Mouse (Mus musculus): ENCODE results near the gene Prrg2.
A peak's percentile ranks its signal among the peaks of the same experiment; 100 is the strongest.
"Not testable (repeated sequence)": the region's sequence is repeated elsewhere in the genome, so short reads cannot be mapped to it uniquely, and the experiment has no call there.

Prrg2 gene

DNA sequence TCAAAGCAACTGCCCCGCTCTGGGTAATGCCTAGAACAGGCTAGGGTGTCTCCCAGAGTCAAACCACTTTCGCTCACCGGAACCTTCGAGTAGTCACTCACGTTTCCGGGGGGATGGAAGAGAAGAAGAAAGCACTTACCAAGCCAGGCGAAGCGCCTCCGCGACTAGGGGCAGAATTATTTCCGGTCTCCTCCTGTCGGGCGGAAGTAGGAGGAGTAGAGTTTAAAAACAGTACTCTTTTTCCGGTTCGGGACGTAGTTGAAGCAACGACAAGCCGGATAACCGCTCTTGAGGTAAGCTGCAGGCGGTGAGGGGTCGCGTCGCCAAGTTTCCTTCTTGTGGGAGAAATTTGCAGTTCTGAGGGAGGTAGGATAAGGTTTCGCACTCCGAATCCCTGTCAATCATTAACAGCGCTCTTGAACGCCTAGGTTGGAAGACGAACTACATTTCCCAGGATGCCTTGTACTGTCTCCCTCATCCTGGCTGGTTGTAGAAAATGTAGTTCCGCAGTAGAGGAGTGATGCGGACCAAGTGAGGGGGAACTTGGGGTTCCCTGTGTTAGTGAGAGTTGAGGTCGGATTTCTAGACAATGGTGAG is at the start of gene Prrg2, which contains the start of gene Nosip:
Gene Prrg2, minus strand, starts transcription at position 439 of the 597 bp plus-strand sequence.
Gene Nosip, plus strand, starts transcription at position 191 of the 597 bp plus-strand sequence.
- peak; percentile 96 to 97 for DNase-seq

- DNase-seq: no peak
These were observed 49.5 kb upstream of the Prrg2 start for GRCm38 (mm10) chr7:45111940-45112339.

GRCm38 (mm10) chr7:45110089-45110488 is 47.6 kb upstream of the Prrg2 start:
- DNase-seq: not testable (repeated sequence)

DNA sequence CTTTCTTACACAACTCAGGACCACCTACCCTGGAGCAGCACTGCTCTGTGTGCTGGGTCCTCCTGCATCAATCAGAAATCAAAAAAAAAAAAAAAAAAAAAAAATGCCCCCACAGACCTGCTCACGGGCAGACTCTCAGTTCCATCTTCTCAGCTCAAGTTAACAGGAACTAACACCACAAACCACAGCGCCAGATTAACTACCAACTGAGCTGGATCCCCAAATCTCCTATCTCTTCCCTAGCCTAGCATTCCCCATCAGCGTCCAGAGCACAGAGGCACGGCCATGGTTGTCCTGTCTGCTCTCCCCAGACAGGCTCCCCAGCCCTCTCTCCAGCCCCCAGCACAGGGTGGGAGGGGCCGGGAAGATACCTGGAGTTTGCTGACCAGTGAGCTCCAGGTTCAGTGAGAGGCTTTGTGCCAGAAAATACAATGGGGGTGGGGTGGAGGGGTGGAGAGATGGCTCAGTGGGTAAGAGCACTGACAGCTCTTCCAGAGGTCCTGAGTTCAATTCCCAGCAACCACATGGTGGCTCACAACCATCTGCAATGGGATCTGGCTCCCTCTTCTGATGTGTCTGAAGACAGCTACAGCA is 44.7 kb upstream of the Prrg2 start:
- DNase-seq: no peak

DNA sequence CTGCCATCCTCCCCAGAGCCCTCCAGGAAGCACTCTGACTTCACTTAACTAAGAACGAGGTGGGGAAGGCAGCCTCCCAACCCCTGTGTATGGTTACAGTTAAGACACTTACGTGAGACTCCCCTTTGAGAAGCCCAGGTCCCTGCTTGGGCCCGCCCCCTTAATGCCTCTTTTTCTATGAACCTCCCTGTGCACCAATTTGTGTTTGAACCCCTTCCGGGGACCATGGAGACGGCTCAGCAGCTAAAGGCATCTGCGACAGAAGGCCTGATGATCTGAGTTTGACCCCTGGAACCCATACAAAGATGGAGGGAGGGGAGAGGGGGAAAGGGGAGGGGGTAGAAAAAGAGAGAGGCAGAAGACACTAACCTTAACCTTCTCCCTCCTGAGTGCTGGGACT is 44.0 kb upstream of the Prrg2 start:
- DNase-seq: no peak

- DNase-seq: no peak
These were observed 43.0 kb upstream of the Prrg2 start for GRCm38 (mm10) chr7:45105491-45105890.

- no peak for DNase-seq
These were observed 42.5 kb upstream of the Prrg2 start for GRCm38 (mm10) chr7:45104941-45105340.

DNA sequence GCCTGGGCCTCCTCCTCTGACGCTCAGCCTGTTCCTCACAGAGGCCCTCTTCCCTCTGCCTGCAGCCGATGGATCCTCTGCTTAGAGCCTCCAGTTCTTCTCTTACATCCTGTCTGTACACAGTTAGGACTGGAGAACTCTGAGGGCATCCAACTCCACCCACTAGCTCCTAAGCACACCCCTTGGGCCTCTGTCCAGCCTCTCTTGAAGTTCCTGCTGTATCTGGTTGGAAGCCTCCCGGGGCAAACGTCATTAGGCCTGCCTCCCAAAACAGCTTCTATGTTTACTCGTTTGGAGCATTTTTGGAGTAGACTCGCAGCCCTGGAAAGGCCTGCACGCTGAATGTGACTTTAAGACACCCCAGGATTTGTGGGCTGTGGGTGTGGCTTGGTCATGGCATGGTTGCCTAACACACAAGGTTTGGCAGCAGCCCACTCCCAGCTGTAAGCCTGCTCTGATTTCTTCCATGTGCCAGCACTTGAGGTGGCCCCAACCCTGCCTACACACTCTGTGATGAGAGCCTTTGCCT is 41.2 kb upstream of the Prrg2 start, which contains the start of gene Fcgrt:
Gene Fcgrt, minus strand, starts transcription at position 200 of the 529 bp plus-strand sequence.
- peak; percentile 61 to 80 for DNase-seq

- no peak for DNase-seq
These were observed 40.6 kb upstream of the Prrg2 start for GRCm38 (mm10) chr7:45102940-45103585.

- DNase-seq: no peak
These were observed 40.0 kb upstream of the Prrg2 start for GRCm38 (mm10) chr7:45102441-45102840.

DNA sequence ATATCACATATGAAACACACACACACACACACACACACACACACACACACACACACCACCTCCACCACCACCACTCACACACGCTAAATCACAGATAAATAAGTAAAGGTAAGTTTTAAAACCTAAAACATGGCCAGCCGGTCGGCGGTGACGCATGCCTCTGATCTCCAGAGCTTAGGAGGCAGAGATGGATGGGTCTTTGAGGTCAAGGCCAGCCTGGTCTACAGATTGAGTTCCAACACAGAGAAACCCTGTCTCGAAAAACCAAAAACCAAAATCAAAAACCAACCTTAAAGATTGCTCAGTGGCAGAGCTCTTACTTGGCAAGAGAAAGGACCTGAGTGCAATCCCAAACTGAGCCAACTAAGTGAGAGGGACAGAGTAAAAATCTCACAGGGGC is 37.6 kb upstream of the Prrg2 start:
- no peak for DNase-seq

DNA sequence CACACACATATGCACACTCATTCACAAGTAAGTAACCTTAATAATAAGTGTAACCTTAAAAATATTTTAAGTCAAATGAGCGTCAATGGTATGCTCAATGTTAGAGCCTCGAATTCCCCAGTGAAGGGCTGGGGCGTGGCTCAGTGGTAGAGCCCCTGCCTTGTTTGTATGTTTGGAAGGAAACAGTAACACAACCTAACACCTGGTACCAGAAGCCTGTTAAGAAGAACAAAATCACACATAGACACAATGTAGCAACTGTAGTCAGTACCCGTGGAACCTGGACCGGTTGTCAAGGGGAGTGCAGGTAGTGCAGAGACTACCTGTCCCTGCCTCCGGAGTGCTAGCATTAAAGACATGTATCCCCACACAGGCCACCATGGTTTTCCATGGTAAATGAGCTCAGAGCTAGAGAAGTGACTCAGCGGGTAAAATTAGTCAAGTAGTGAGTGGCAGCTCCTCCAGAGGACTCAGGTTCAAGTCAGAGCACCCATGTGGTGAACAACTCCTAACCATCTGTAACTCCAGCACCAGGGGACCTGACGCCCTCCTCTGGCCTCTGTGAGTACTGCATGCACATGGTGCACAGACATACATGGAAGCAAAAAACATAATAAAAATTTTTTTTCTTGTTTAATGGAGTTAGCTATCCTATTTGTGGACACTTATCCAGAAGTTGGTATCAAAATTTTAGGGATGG is 36.2 kb upstream of the Prrg2 start:
- peak in 1 of 2 experiments; percentile 42 for DNase-seq

GRCm38 (mm10) chr7:45097479-45097878 is 35.0 kb upstream of the Prrg2 start:
- DNase-seq: no peak

DNA sequence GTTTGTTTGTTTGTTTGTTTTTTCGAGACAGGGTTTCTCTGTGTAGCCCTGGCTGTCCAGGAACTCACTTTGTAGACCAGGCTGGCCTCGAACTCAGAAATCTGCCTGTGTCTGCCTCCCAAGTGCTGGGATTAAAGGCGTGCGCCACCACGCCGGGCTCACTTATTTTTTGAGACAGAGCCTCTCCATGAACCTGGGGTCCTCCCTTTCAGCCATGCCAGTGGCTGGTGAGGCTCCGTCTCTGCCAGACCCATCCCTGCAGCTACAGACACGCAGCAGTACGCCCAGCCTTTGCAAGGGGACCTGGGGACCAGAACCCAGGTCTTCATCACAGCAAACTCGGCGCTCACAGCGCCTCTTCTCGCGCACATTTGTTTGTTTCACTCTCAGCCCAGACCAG is 33.5 kb upstream of the Prrg2 start:
- DNase-seq: not testable (repeated sequence)

DNA sequence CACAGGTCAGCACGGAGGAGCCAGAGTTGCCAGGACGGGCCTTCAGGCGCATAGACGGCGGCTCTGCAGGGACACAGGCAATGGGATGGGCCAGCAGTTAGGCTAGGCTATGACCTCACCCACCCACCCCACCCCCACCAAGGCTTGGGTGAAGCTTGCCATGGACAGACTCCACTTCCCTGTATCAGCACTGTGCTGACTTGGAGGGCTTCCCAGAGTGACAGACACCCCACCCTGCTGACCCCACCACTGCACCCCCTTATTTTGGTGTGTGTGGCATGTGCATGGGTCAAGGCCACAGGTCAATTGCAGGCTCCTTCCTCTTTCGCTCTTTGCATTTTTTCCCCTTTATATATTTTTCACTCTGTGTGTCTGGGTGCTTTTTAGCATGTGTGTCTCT is 32.9 kb upstream of the Prrg2 start:
- DNase-seq: no peak

GRCm38 (mm10) chr7:45094121-45094520 is 31.6 kb upstream of the Prrg2 start:
- no peak for DNase-seq

GRCm38 (mm10) chr7:45093516-45093905 is 31.0 kb upstream of the Prrg2 start:
- DNase-seq: no peak

DNA sequence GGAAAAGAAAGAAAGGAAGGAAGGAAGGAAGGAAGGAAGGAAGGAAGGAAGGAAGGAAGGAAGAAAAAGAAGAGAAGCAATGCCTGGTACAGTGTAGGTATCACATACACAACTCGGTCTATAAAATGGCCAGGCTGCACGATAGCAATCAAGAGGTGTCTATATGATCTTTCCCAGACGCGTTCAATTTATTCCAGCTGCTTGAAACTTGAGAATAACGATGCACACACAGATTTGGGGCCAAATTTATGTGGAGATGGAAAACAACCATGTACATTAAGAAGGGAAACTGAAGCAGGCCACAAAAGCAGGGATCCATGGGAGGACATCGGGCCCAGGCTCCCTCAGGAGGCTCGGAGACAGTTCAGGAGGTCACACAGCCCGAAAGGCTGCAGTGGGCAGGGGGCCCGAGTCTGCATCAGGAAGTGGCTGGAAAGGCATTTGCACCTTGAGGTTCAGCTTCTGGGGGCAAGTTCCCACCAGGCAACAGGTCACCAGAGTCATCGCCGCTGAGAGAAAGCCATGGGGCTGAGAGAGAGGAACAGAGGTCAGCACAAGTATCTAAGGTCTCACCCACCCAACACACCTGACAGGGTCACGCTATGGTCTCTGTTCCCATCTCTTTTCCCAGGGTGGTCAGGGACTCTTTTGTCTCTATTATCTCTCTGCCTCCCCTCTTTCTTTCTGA is 30.5 kb upstream of the Prrg2 start:
- DNase-seq: no peak

DNA sequence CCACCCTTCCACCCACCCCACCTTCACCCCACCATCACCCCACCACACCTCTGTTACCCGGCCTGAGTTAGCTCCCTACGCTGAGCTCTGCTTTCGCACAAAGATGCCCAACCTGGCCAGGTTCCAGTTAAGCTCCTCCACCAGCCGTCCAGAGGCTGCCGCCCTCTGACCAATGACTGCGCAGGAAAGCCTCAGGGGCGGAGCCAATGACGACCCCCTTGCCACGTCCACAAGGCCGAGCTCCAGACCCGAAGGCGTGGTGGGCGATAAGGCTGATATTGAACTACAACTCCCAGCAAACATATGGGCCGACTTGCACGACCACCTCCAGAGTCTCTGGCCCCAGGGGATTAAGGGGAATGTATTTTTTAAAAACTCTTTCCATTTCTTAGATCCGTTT is 29.6 kb upstream of the Prrg2 start, which contains the start of gene Rcn3:
Gene Rcn3, minus strand, starts transcription at position 174 of the 400 bp plus-strand sequence.
- DNase-seq: peak; percentile 82 to 89

DNA sequence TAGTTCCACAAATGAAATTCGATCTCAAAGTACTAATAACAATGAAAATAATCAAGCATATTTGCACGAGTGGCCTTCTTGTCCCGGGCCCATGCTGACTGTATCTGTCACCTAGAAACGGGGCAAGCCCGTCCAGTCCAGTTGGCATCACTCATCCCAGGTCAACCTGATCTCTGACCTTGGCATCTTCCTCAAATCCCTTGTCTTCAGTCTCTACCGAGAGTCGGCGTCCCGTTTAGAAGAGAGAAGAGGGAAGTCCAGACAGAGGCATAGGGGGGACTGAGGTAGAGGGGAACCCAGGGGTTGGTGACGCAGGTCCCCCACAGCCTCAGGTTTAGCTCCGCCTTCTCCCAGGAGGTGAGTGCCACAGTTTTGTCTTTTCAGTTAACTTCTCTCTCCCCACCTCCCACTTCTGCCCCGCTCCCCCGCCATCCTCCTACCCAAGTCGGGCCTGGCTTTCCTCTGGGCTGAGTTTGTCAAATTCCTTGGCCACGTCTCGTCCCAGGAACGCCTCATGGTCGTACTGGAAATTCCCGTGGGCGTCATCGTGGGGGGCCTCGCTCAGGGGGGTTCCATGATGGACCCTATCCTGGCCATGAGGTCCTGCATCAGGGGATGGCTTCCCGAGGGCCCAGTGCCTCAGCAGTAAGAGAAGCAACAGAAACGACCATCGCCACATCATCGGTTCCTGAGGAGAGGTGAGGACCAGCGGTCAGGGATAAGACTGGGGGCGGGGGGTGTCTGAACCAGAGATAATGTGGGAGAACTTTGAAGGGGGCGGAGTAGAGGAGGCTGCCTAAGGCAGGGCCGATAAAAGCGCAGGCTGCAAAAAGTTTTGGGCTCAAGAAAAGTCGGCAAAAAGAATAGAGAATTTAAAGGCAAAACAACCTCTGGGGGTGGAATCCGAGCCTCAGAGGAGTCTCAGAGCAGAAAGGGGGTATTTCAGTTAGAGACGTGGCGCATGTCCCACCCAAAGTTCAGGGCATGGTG is 28.8 kb upstream of the Prrg2 start:
- DNase-seq: peak in 1 of 2 experiments; percentile 43

Data from cerebellum, postnatal 14 days (tissue).